Mouse (Mus musculus) adrenal gland, adult 18-20 months (tissue): Measurements from ENCODE around the gene B4galnt2. TPM values are rescaled to one million over a fixed set of nuclear protein-coding genes. Genes with fewer than 3 reads are reported as not detected.

ENCODE experiments used
- DNase-seq, 2 experiments: peaks; one replicate each; pipeline ENCODE4 v3.0.0; 2021 to 2022; ENCODE audit warnings: low spot score in 2 of 2
- total RNA-seq, 2 experiments: library from RNA; stranded (reverse); gene quantifications; 1 replicate in 1 of 2; 2 replicates in 1 of 2; pipeline ENCODE4 v1.2.3; 2021

B4galnt2 gene
- total RNA-seq, 2 experiments from 2014 or later = not detected

- no peak for DNase-seq
Measured at GRCm38 (mm10) chr11:95841498-95841830, 73.2 kb downstream of the B4galnt2 start.

- DNase-seq = no peak
Measured at GRCm38 (mm10) chr11:95840694-95841497, 73.8 kb downstream of the B4galnt2 start.

GRCm38 (mm10) chr11:95838999-95839868, 75.5 kb downstream of the B4galnt2 start:
- DNase-seq = no peak

- DNase-seq = no peak
Measured at GRCm38 (mm10) chr11:95838598-95838997, 76.1 kb downstream of the B4galnt2 start.

- DNase-seq = peak; percentile 74 to 85
Measured at GRCm38 (mm10) chr11:95837059-95837458, 77.6 kb downstream of the B4galnt2 start, which contains the start of gene Gngt2. Gene Gngt2 (plus strand): TSS chr11:95837216.

GRCm38 (mm10) chr11:95836433-95836832, 78.3 kb downstream of the B4galnt2 start:
- DNase-seq = no peak

GRCm38 (mm10) chr11:95835832-95836231, 78.9 kb downstream of the B4galnt2 start:
- no peak for DNase-seq

GRCm38 (mm10) chr11:95834742-95835710, 79.7 kb downstream of the B4galnt2 start:
- DNase-seq = no peak

GRCm38 (mm10) chr11:95834143-95834667, 80.5 kb downstream of the B4galnt2 start:
- no peak for DNase-seq

- no peak for DNase-seq
Measured at GRCm38 (mm10) chr11:95833631-95834142, 81.0 kb downstream of the B4galnt2 start.

- no peak for DNase-seq
Measured at GRCm38 (mm10) chr11:95833006-95833570, 81.6 kb downstream of the B4galnt2 start.

- no peak for DNase-seq
Measured at GRCm38 (mm10) chr11:95832129-95833005, 82.3 kb downstream of the B4galnt2 start.

GRCm38 (mm10) chr11:95831641-95832040, 83.0 kb downstream of the B4galnt2 start:
- DNase-seq = no peak

GRCm38 (mm10) chr11:95831276-95831619, 83.4 kb downstream of the B4galnt2 start:
- DNase-seq = no peak

- DNase-seq = no peak
Measured at GRCm38 (mm10) chr11:95830411-95831275, 84.0 kb downstream of the B4galnt2 start.

GRCm38 (mm10) chr11:95829526-95830050, 85.1 kb downstream of the B4galnt2 start:
- DNase-seq = no peak

GRCm38 (mm10) chr11:95828181-95828964, 86.3 kb downstream of the B4galnt2 start:
- no peak for DNase-seq
